Mouse (Mus musculus) mouse trophoblast stem cell (cell line): ENCODE measurements around the gene Phlda1.

ENCODE experiments used
- in situ Hi-C, 2 experiments: fragments of 300-500 bp; cut with MseI, MboI; formaldehyde crosslinking; loops; 2 replicates in 1 of 2; 3 replicates in 1 of 2; pipeline ENCODE4 v1.15.1; 2025

Phlda1 gene

DNA sequence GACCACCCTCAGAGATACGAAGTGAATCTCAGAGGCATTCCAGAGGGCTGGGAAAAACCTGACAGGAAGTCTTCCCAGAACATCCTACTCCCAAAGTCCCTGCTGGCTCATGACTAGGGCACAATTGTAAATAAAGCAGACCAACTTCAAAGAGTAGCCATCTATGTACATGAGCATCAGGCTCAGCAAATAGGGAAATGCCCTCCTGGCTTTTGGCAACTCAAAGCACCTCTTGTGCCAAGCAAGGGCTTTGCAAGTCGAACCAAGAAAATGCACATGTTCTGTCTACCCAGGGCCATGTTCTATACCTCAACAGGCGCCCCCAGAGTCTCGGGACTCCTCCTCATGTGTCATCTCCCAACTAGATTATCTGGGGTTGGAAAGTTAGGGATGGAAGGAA is 15.6 kb downstream of the Phlda1 start:
- in situ Hi-C loops: loop anchor here in 1 of 2 experiments (25.0 kb wide), 1 partner anchor 116 kb away; no protein-coding TSS in a partner anchor

DNA sequence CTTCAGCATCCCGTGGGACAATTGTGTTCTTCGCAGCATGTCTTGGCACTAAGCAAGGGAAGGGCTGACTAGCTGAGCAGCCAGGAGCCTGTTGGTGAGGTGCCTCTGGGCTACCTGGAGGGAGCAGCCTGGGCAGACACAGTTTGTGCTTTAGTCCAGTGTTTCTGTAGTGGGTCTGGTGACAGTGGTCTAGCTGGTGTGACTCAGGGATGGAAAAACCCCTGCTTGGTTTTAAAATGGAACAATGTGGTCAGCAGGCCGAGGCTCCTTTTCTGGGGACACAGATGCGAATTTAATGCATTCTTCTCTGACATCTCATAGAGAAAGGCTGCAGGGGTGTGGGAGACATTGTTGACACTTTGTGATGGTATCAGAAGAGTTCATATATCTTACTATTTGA is 16.1 kb downstream of the Phlda1 start:
- in situ Hi-C loops: loop anchor here in 1 of 2 experiments (25.0 kb wide), 1 partner anchor 115 kb away; no protein-coding TSS in a partner anchor

DNA sequence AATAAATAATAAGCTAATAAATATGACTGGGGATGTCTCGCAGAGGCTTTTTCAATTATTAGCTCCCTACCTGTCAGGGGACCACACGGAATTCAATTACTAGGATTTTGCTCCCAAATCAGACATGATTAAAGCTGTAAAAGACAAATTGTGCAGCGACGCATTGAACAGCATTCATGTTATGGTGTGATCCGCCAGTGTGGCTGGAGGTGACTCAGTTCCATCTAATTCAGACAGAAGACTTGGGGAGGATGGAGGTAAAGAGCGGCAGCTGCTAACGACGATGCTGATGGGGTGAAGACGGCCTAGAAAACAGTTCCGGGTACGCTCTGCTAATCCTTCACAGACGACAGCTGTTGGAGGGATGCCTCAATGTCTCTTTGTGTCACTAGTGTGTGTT is 17.8 kb downstream of the Phlda1 start:
- in situ Hi-C loops: loop anchor here in 1 of 2 experiments (25.0 kb wide), 1 partner anchor 113 kb away; no protein-coding TSS in a partner anchor

DNA sequence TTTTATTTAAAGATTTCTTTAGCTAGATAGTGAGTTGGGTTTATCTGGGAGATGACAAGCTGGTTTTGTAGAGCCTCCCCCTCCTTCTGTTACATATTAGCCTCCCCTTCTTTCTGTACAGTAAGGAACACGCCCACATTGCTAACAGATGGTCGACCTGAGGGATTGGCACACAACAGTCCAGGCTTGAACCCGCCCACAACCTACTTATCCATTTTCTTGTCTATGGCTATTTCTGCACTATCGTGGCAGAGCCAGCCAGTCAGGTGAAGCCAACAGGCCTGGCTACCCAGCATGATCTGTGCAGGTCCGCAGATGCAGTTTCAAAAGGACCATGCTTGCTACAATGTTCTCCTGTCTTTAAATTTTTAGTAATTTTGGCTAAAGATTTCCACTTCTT is 21.0 kb downstream of the Phlda1 start:
- in situ Hi-C loops: no loop called here

DNA sequence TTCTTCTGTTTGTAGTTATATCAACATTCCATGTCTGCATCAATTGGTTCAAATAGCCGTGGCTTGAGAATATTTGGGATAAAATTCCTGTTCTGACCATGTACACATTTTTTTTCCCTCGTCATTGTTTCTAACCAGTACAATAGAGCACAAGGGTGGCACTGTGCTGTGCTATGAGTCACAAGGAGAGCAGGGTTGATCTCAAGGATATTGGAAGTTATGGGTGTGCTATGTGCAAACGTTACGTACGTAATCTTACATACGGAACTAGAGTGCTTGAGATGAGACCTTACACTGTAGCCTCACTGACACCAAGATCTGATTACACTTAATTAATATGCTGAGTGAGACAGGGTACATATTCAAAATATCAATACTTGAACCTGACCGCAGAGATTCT is 21.5 kb downstream of the Phlda1 start:
- in situ Hi-C loops: no loop called here

DNA sequence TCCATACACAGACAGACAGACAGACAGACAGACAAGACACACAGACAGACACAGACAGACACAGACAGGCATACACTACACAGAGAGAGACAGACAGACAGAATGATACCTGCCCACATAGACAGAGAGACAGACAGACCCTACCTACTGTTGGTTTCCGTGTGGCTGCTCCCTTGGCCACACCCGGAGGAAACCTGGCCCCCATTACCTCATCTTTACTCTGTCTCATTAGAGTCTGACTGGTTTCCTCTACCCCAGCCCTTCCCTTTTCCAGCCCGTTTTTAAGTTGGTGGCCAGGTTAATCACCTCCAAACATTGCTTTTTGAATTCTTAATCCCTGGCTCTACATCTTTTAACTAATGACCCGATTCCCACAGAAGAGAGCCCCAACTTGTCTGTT is 22.2 kb downstream of the Phlda1 start:
- in situ Hi-C loops: no loop called here

DNA sequence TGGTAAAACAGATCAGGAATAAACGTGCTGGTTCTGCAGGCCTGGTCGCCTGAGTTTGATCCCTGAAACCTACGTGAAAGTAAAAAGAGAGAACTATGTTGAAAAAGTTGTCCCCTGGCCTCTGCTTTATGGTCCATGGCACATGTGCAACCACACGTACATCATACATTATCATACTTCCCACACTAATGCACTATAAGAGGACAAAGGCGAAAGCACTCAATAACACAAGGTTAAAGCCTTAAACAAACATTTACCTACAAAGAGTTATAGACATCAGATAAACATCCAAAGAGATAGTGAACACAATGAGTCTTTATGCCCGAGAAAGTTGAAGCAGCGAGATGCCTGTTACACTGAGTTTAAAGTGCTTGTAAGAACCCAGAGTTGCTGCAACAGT is 24.3 kb downstream of the Phlda1 start:
- in situ Hi-C loops: no loop called here

DNA sequence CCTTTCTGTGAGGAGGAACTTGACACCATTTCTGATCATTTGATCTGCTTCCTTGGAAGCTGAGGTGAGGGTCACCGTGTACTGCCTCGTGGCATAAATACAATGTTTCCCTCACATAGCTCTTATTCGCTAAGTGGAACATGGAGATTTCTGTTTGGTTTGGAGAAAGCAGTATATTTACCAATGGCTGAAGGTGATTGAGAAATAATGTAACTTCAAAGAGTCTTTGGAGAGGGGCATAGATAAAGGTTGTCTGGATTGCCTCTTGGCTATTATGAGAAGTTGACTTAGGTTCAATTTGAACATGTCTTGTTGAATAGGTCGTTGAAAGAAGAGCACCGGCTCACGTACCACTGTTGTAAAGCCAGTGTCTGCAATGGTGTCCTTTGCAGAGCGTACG is 28.6 kb downstream of the Phlda1 start:
- in situ Hi-C loops: no loop called here

DNA sequence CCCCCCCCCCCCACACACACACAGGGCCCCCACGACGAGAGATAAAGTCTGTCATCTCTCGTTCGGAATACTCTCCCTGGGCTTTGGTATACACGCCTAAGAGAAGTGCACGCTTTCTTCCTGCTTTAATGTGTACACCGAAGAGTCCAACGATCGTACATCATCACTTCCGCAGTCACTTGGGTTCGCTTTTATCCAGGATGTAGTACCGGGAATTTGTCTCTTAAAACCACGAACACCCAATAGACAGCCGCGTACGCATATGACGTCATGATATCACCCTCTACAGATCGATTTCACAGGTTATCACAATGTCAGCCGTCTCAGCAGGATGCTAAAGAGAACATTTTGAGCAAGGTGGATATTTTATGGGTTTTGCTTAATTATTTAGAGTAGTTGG is 31.3 kb downstream of the Phlda1 start:
- in situ Hi-C loops: no loop called here

DNA sequence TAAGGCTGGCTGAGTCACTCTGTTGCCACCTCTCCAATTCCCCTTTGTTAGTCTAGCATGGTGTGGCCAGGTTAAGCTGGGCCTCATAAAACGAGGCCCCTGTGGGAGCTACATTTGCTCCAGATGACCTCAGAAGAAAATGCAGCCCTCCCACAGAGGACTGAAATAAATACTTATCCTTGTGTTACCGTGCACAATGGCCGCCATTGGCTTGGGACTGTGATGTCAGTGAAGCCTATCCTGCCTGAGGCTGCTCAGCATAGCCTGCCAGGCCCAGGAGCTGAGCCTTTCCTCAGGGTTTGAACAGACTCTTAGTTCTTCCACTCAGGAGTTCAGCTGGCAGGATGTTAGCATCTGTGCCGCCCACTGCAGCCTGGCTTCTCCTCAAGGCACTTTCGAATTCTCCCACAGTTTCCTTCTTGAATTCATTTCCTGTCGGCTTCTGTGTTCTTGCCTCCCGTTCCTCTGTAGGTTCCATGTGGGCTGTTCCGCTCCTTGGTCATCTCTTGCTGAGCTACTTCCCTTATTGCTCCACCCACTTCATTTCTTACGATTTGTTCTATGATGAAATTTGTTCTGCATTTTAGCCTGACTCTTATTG is 33.7 kb downstream of the Phlda1 start:
- in situ Hi-C loops: no loop called here

DNA sequence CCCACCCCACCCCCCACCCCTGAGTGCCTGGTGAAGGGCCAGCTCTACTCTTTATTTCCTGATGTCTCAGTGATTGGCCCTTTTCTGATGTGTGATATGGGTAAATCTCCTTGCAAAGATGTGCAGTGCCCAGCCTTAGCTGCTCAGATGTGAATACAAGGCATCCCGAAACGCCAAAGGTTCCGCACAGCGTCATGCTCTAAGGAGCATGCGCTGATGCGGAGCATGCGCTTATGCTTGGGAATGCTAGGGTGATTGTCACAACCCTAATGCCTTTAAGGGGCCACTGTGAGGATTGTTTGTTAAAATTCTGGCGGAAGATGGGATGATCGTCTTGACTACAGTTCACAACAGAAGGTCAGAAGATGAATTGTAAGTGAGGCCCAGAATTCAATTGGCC is 34.6 kb downstream of the Phlda1 start:
- in situ Hi-C loops: no loop called here

DNA sequence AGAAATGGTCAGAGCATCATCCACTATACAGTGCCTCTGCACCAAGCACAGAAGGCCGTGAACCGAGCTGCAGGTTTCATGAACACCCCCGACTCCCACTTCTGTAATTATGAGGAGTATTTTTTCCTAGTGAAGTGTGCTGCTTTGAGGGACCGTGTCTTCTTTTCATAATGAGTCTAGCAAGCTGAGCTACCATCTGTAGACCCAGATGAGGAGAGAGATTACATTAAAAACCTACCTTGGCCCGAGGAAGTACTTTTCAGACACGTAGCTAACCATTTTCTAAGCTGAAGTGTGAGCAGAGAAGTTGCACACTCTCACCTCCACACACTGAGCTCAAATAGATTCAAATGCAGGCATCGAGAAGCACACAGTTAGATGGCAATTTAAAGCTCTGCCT is 37.0 kb downstream of the Phlda1 start:
- in situ Hi-C loops: no loop called here

DNA sequence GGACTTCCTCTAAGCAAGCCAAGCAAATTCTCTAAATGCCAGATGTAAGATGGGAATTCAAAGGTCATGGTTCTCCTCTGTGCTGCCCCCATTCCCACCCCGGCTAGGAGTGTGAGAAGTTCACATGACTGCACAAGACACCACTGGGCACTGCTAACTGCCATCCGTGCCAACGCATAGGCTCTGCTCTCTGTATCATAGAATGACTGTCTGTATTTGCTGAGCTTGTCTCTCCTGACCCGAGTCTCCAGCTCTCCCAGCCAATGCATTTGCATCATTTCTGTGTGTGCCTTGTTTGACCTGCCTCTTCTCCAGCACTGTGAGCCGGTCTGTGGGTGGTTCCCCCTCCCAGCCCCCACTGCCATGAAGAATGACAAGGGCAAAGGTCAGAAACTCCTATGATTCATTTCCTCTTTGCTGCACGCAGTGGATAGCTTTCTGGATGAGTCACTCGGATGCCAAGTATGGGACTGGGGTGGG is 37.7 kb downstream of the Phlda1 start:
- in situ Hi-C loops: no loop called here

DNA sequence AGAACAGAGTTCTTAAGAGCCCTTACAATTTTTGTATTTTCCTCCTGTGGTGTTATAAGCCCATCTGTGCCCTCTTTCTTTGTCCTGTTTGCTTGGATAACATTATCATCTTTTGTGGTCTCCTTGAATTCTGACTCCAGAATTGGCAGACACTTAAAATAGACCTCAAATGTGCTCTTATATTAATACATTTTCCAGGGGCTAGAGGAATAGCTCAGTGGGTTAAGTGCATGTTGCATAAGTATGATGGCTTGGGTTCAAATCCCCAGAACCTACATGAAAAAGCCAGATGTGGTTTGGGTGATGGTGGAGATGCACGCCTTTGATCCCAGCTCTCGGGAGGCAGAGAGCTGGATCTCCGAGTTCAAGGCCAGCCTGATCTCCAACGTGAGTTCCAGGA is 38.2 kb downstream of the Phlda1 start:
- in situ Hi-C loops: no loop called here

DNA sequence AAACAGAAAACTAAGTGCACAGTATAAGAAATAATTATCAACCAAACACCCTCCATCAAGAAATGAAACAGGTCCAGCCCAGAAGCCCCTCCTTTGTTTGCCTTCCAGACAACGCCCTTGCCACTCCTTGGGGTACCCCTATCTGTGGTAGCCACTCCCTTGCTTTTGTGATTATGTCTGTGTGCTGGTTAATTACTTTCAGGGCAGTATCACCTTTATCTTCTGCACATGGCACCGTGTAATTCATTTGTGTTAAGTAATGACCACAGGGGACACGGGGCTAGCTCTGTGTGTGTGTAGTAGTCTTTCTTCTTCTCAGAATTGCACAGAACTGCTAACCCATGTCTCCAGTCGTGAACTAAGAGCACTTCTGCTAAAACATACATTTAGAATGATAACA is 39.6 kb downstream of the Phlda1 start:
- in situ Hi-C loops: no loop called here

DNA sequence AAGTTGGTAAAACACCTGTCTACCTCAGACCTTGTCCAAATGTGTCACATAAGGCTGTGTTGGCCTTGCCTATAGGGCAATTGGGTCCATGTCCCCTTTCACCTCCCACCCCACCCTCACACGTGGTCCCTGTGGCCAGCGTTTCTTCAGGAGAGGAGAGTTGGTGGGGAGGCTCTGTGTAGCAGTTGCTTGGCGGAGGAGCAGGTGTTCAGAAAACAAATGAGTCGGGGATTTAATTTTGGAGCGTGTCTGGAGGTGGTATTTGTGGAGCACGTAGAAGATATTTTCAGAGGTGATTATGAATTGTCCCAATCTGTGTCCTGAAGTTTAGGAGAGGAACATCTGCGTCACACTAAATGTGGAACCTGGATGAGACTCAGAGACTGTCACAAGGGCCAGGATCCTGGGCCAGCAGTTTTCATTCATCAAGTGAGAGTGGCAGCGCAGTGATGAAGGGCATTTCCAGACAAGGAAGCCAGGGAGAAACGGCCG is 41.8 kb downstream of the Phlda1 start:
- in situ Hi-C loops: no loop called here

DNA sequence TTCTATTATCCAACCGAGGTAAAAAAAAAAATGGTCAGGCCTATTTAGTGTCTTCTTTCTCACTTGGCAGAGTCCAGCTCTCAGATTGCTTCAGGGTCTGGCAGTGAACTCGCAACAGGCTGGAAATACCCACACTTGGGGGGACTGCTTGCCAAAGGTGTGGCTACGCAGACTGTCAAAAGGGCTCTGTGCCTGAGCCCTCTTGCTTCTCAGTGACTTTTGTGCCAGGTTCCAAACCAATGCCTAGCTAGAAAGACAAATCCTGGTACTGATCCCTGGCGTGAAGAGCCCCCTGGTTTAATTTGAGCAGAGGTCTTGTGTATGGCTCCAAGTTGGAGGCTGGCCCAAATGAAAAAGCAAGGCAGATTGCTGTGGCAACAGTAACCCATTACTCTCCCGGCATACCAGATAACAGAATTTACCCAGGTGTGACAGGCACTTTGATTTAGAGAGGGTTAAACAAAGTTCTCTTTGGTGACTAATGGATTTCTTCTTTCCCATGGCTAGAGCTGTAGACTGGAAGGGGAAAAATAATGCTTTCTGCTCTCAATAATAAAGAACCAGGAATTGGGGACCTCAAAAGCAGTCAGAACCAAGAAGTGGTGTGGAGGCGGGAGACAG is 44.1 kb downstream of the Phlda1 start:
- in situ Hi-C loops: no loop called here

DNA sequence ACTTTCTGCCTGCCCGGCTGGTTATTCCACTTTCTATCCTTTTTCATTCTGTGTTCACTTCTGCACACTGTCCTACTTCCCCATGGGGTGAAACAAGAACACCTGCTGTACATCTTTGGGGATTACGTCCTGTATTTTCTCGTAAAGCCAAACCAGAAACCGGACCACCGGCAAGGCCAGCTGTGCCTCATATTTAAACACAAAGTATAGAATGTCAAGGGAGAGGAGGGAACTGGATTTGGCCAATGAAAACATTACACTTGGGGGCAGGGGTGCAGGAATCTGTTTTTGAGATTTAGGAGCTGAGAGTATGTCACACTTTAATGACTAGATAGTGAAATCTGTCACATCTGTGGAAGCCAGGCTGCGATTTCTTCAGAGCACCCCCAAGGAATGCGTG is 47.6 kb downstream of the Phlda1 start:
- in situ Hi-C loops: no loop called here

DNA sequence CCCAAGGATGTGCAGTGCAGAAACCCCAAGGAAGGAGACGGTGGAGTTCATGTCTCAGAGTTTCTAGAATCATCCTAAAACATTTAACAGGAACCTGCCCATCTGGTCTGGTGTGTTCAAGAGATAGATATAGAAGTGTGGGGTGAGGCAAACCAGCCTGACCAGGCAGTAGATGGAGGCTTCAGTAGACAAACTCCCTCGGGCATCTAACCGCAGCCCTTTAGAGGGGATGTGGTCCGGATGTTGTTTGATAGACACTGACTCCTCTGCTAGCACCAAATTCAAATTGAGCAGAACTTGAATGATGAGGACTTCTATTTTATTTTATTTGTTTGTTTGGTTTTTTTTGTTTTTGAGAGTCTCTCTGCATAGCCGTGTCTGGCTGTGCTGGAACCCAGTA is 48.6 kb downstream of the Phlda1 start:
- in situ Hi-C loops: no loop called here

DNA sequence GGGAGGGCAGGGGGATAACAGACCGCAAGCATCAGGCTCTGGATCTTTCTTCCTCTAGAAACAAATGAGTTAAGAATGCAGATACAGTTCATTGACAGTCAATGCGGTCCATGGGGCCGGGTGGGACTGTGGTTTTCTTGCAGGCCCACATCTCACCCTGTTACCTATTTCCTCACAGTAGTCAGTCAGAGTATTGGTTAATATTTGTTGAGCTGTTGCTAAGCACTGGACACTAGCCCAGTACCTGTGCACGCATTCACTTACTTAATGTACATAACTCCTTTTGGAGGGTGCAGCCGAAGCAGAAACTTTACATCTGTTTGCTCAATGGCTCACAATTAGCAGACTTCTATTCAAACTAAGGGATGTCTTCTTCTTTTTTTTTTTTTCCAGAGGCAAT is 52.1 kb downstream of the Phlda1 start:
- in situ Hi-C loops: no loop called here
